Mouse (Mus musculus) embryonic facial prominence, embryonic 12.5 days (tissue): Measurements from ENCODE around the gene Tmem233. TPM values are rescaled to one million over a fixed set of nuclear protein-coding genes. Genes with fewer than 3 reads are reported as not detected.

Experiments
- ATAC-seq: fragments of 200-750 bp; cut with Nextera tagmentation; 2 replicates; pipeline ENCODE4 v1.8.0; 2017; ENCODE audit not compliant: insufficient number of reproducible peaks, insufficient read depth, low FRiP score, low TSS enrichment
- H3K27ac ChIP-seq: fragments of 300-500 bp; sonication (generic); 2 replicates; pipeline ENCODE4 v1.5.1; 2016; ENCODE audit warnings: mild to moderate bottlenecking
- H3K27me3 ChIP-seq: fragments of 300-500 bp; sonication (generic); 2 replicates; pipeline ENCODE4 v1.6.1; 2016; ENCODE audit warnings: mild to moderate bottlenecking, moderate library complexity
- H3K36me3 ChIP-seq: fragments of 300-500 bp; sonication (generic); 2 replicates; pipeline ENCODE4 v1.6.1; 2016; ENCODE audit warnings: mild to moderate bottlenecking
- H3K4me1 ChIP-seq: fragments of 300-500 bp; sonication (generic); 2 replicates; pipeline ENCODE4 v1.6.1; 2016
- H3K4me2 ChIP-seq: fragments of 300-500 bp; sonication (generic); replicated peaks from 2 replicates; pipeline ENCODE4 v1.6.1; 2016; ENCODE audit warnings: mild to moderate bottlenecking, moderate library complexity
- H3K4me3 ChIP-seq: fragments of 300-500 bp; sonication (generic); 2 replicates; pipeline ENCODE4 v1.5.1; 2016; ENCODE audit warnings: mild to moderate bottlenecking
- H3K9ac ChIP-seq: fragments of 300-500 bp; sonication (generic); 2 replicates; pipeline ENCODE4 v1.6.1; 2016; ENCODE audit warnings: mild to moderate bottlenecking, moderate library complexity
- H3K9me3 ChIP-seq: fragments of 300-500 bp; sonication (generic); 2 replicates; pipeline ENCODE4 v1.6.1; 2016; ENCODE audit warnings: mild to moderate bottlenecking, moderate library complexity
- WGBS: fragments of 180-500 bp; shearing (Covaris S2); methylation state at CpG from one replicate; pipeline ENCODE4 v1.1.7; 2016; 5-methylcytosine and 5-hydroxymethylcytosine counted together
- polyA plus RNA-seq: library from polyadenylated mRNA; unstranded; fragments of >200 nt; fragmentation: Nextera tagmentation; extraction: Ambion mirVana; gene quantifications from 2 replicates; pipeline ENCODE4 v1.2.1, GENCODE M21; 2016

The Tmem233 gene
- polyA plus RNA-seq, 1 experiment from 2014 or later, result not detected

DNA sequence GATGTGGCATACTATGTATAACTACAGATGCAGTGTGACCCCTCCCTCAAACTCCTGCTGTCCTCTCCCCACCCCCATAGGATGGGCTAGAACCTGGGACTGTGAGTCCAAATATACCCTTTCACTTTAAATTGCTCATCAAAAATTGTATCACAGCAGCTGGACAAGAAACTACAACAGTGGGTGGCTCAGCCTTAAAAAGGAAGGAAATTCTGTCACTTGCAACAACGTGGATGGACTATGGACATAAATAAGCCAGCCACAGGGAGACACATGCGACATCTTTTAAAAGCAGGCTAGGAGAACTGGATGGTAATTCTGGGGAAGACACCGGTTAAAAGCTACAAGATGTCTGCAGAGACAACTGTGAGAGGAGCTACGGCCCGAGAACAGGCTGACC, 66.5 kb downstream of the Tmem233 start:
- peaks cover 87% of the 10 kb centered on the region for H3K36me3 ChIP-seq
- WGBS, result 93% methylated on average over 5 of the region's 5 CpGs
- no peaks in the 10 kb centered on the region for H3K27me3 ChIP-seq
- H3K9ac ChIP-seq, result no peak overlapping the region
- H3K4me3 ChIP-seq, result no peak overlapping the region
- H3K4me2 ChIP-seq, result no peak overlapping the region
- H3K4me1 ChIP-seq, result no peaks in the 10 kb centered on the region
- no peak for ATAC-seq
- no peak overlapping the region for H3K27ac ChIP-seq
- no peaks in the 10 kb centered on the region for H3K9me3 ChIP-seq

- Histone ChIP-seq H3K9me3 (no peaks in the 10 kb centered on the region), H3K4me2 (no peak overlapping the region), H3K9ac (no peak overlapping the region), H3K4me3 (no peak overlapping the region), H3K36me3 (peaks cover 64% of the 10 kb centered on the region), H3K27ac (no peak overlapping the region), H3K27me3 (no peaks in the 10 kb centered on the region), H3K4me1 (no peaks in the 10 kb centered on the region)
- 94% methylated on average over 11 of the region's 11 CpGs for WGBS
- ATAC-seq, result no peak
Observed at GRCm38 (mm10) chr5:116014237-116014636, 68.8 kb downstream of the Tmem233 start.

DNA sequence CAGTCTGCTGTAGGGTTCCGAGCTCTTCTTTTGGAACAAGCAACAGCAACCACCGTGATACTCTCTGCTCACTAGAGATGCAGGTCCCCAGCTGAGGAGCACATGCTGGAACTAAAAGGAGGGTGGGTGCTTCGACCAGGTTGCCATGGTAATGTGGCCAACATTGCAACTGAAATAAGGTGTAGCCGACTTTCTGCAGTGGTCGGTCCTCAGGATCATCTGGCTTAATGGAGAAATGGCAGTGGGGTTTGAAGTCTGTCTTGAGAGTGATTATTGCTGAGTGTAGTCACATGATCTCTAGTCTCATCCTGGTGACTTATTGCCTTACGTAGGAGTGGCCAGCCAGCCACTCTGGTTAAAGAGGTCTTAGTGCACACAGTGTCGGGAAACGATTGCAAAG, 69.2 kb downstream of the Tmem233 start:
- Histone ChIP-seq H3K4me3 (no peak overlapping the region), H3K4me2 (no peak overlapping the region), H3K27me3 (no peaks in the 10 kb centered on the region), H3K4me1 (no peaks in the 10 kb centered on the region), H3K27ac (no peak overlapping the region), H3K9me3 (no peaks in the 10 kb centered on the region), H3K9ac (no peak overlapping the region), H3K36me3 (peaks cover 60% of the 10 kb centered on the region)
- ATAC-seq, result no peak
- WGBS, result 85% methylated on average over 8 of the region's 8 CpGs

DNA sequence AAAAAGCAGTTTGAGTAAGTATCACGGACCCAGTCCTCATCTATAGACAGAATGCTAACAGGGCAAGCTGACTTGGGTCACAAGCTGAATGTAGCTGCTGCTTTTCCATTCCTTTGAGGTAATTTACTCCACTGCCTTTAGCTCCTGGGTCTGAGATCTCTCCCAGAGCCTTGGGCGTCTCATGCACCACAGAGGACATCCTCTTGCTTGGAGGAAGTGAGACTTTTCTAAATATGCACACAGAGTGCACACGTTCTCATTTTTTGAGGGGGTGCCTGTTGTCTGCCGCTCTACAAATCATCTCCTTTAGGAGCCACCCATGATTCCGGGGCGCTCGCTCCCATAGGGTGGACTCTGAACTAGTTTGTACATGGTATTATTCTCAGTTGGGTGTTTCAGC, 70.5 kb downstream of the Tmem233 start:
- Histone ChIP-seq H3K27ac (no peak overlapping the region), H3K4me1 (no peaks in the 10 kb centered on the region), H3K9me3 (no peaks in the 10 kb centered on the region), H3K27me3 (no peaks in the 10 kb centered on the region), H3K4me2 (no peak overlapping the region), H3K4me3 (no peak overlapping the region), H3K9ac (no peak overlapping the region), H3K36me3 (peaks cover 47% of the 10 kb centered on the region)
- ATAC-seq, result no peak
- WGBS, result 91% methylated on average over 7 of the region's 7 CpGs

DNA sequence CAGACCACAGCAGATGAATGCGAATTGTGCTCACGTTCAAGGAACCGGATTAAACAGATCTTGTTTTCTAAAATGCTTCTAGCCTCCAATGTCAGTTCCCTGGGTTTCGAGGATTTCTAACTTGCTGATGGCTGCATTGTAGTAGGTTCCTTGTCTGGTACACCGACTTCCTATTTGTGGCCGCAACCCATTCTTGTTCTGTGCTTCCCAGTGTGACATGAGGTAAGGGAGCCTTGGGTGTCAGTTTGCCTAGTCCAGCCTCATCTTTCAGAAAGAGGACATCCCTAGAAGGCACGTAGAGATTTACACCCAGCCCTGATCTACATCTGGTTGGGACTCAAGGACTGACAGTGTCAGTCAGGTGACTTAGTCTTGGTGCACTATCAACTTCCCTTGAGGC, 71.3 kb downstream of the Tmem233 start:
- no peak overlapping the region for H3K4me3 ChIP-seq
- no peak overlapping the region for H3K27ac ChIP-seq
- H3K9ac ChIP-seq, result no peak overlapping the region
- no peak for ATAC-seq
- WGBS, result 92% methylated on average over 7 of the region's 7 CpGs
- peaks cover 39% of the 10 kb centered on the region for H3K36me3 ChIP-seq
- H3K4me1 ChIP-seq, result no peaks in the 10 kb centered on the region
- H3K4me2 ChIP-seq, result no peak overlapping the region
- H3K9me3 ChIP-seq, result no peaks in the 10 kb centered on the region
- no peaks in the 10 kb centered on the region for H3K27me3 ChIP-seq

DNA sequence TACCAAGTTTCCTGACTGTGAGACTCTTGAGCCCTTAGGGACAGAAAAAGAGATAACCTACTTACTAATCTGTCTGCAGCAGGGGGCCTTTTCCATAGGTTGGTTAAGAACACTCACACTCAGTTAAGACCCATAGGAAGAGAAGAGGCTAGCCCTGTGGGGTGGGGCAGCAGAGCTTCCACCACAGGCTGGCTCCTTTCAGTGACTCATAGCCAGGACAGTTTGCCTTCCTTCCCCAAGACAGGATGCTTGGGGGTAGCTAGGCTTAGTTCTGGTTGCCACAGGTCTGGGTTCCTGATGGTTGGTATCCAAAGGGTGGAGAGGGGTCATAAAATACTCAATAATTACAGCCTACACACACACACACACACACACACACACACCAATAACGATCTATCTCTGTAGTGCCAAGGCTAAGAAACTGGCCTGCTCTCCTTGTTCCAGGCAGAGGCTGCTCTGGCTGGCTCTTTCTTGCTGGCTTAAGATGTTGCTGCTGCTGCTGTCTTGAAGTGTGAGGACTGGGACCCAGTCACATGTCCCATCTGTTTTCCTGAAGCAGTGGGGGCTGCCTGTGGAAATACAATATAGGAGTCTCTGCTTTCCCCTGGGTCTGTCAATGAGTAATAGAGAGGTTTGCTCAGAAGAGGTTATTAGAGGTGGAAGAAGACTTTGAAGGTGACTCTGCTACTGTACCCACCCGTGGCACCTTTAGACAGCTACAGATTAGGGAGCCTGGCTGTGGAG, 73.0 kb downstream of the Tmem233 start:
- no peak overlapping the region for H3K27ac ChIP-seq
- no peak overlapping the region for H3K4me3 ChIP-seq
- peaks cover 23% of the 10 kb centered on the region for H3K36me3 ChIP-seq
- H3K9ac ChIP-seq, result no peak overlapping the region
- no peak for ATAC-seq
- no peaks in the 10 kb centered on the region for H3K27me3 ChIP-seq
- WGBS, result 73% methylated on average over 2 of the region's 2 CpGs
- no peak overlapping the region for H3K4me2 ChIP-seq
- no peaks in the 10 kb centered on the region for H3K4me1 ChIP-seq
- no peaks in the 10 kb centered on the region for H3K9me3 ChIP-seq

DNA sequence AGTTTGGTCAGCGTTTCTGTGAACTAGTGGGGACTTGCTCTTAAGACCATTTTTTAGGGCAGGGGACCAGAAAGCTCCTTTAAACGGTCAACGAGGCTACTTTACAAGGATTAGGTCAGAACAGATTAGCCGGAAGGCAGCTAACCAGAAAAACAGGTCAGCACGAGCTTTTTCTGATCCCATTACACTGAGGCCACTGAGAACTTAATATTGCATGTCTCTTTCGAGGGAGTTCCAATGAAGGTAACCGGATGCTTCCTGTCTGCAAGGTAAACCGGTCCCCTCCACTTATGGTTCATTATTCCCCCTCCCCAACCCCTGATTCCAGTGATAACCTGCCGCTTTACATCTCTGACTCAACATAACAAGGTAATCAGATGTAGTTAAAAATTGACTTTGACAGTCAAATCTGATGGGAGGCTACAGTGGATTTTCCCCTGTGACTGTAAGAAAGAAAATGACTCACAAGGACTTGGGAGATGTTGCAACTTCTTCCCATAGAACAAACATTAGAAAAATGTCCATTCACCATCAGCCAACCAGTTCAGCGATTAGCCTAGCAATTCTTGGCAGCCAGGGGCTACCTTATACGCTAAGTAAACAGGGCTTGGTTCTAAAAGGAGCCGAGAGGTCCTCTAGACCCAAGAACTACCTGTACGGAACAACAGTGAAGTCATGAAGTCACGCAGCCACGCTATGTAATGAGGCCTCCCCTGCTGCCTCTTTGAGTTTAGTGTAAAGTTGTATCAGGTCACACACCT, 73.8 kb downstream of the Tmem233 start:
- Histone ChIP-seq H3K4me1 (no peaks in the 10 kb centered on the region), H3K27ac (no peak overlapping the region), H3K27me3 (no peaks in the 10 kb centered on the region), H3K36me3 (peaks cover 15% of the 10 kb centered on the region), H3K9ac (no peak overlapping the region), H3K4me3 (no peak overlapping the region), H3K4me2 (no peak overlapping the region), H3K9me3 (no peaks in the 10 kb centered on the region)
- ATAC-seq, result no peak
- WGBS, result 55% methylated on average over 15 of the region's 15 CpGs

DNA sequence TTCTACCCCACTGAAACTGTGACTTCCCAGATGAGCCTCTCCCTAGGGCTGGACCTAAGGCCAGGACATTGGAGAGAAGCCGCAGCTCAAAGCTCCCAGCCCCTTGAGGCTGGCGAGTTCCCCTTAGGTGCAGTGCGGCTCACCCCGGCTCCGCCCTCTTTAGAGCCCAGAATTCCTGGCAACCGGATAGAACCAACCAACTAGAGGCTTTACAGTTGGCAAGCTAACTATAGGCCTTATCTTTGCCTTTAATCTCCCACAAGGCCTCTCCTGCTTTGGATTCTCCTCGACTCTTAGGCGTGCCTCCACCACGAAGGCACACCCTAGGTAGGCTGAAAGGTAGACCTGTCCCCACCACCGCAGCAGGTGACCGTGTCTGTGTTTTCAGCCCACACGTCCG, 75.3 kb downstream of the Tmem233 start:
- Histone ChIP-seq H3K27me3 (no peaks in the 10 kb centered on the region), H3K9ac (no peak overlapping the region), H3K27ac (no peak overlapping the region), H3K36me3 (0 out of 2 replicates have a peak, but pooled peaks cover under 1% of the 10 kb centered on the region), H3K4me3 (no peak overlapping the region), H3K4me1 (0 out of 2 replicates have a peak, but pooled peaks cover 4% of the 10 kb centered on the region), H3K9me3 (no peaks in the 10 kb centered on the region), H3K4me2 (no peak overlapping the region)
- 86% methylated on average over 13 of the region's 13 CpGs for WGBS
- ATAC-seq, result no peak

- Histone ChIP-seq H3K9me3 (no peaks in the 10 kb centered on the region), H3K4me2 (no peak overlapping the region), H3K9ac (no peak overlapping the region), H3K4me3 (no peak overlapping the region), H3K27ac (no peak overlapping the region), H3K36me3 (no peaks in the 10 kb centered on the region), H3K27me3 (no peaks in the 10 kb centered on the region), H3K4me1 (0 out of 2 replicates have a peak, but pooled peaks cover 4% of the 10 kb centered on the region)
- WGBS, result 68% methylated on average over 22 of the region's 22 CpGs
- ATAC-seq, result no peak
Observed at GRCm38 (mm10) chr5:116006324-116007099, 76.5 kb downstream of the Tmem233 start.

DNA sequence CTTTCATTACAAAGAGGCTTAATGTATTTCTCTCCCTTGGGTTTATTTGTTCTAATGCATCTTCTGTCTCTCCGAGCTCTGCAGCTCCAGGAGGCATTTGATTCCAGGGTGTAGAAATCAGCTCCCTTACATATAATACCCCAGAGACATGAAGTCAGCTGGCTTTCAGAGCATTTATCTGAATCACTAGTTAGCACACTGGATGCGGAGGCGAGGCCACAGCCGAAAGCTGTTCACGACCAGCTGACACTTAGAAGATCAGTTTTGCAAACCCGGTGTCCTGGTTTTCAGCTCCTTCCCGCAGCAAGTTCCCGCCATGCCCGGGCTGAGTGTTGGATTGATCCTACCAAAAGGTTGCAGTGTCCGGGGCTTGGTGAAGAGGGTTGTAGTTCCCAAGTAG, 78.8 kb downstream of the Tmem233 start:
- no peak overlapping the region for H3K9ac ChIP-seq
- 0 out of 2 replicates have a peak, but pooled peaks cover 4% of the 10 kb centered on the region for H3K4me1 ChIP-seq
- no peak for ATAC-seq
- 85% methylated on average over 10 of the region's 10 CpGs for WGBS
- no peak overlapping the region for H3K27ac ChIP-seq
- no peaks in the 10 kb centered on the region for H3K9me3 ChIP-seq
- H3K27me3 ChIP-seq, result no peaks in the 10 kb centered on the region
- H3K36me3 ChIP-seq, result 0 out of 2 replicates have a peak, but pooled peaks cover 6% of the 10 kb centered on the region
- H3K4me2 ChIP-seq, result no peak overlapping the region
- no peak overlapping the region for H3K4me3 ChIP-seq

DNA sequence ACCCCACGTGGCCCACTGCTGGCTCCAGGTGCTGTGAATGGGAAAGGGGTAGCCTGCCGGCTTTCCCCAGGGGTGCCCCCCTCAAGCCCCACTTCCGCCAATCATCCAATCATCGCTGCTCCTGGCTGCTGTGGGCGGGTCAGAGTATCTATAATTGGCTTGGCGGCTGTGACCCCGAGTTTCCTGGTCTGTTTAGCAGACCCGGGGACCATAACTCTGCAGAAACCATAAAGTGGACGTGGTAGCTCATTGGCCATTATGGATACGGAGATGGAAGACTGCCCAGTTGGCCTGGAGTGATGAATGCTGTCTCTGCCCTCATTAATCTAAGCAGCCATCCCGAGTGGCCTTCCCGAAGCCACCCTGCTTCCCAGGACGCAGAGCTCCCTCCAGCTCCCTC, 79.2 kb downstream of the Tmem233 start:
- H3K9me3 ChIP-seq, result no peaks in the 10 kb centered on the region
- no peak overlapping the region for H3K27ac ChIP-seq
- no peaks in the 10 kb centered on the region for H3K27me3 ChIP-seq
- no peak overlapping the region for H3K9ac ChIP-seq
- WGBS, result 40% methylated on average over 13 of the region's 13 CpGs
- H3K4me1 ChIP-seq, result 0 out of 2 replicates have a peak, but pooled peaks cover 4% of the 10 kb centered on the region
- no peak overlapping the region for H3K4me2 ChIP-seq
- H3K36me3 ChIP-seq, result 0 out of 2 replicates have a peak, but pooled peaks cover 6% of the 10 kb centered on the region
- no peak for ATAC-seq
- H3K4me3 ChIP-seq, result no peak overlapping the region
